Mouse (Mus musculus) intestine, postnatal 0 days (tissue): Measurements from ENCODE around the gene Carmil1. TPM values are rescaled to one million over a fixed set of nuclear protein-coding genes. Genes with fewer than 3 reads are reported as not detected.

Experiments
- ATAC-seq: fragments of 200-750 bp; cut with Nextera tagmentation; 2 replicates; pipeline ENCODE4 v1.8.0; 2017; ENCODE audit warnings: mild to moderate bottlenecking, moderate TSS enrichment, moderate library complexity
- H3K27ac ChIP-seq: fragments of 300-500 bp; sonication (generic); 2 replicates; pipeline ENCODE4 v1.5.1; 2014; ENCODE audit warnings: mild to moderate bottlenecking, low read depth, low read length, moderate library complexity
- H3K27me3 ChIP-seq: fragments of 300-500 bp; sonication (generic); replicated peaks from 2 replicates; pipeline ENCODE4 v1.6.1; 2014; ENCODE audit warnings: low read length, mixed read lengths; ENCODE audit not compliant: control insufficient read depth, insufficient read depth
- H3K36me3 ChIP-seq: fragments of 300-500 bp; sonication (generic); 2 replicates; pipeline ENCODE4 v1.6.1; 2014; ENCODE audit warnings: mild to moderate bottlenecking, moderate library complexity; ENCODE audit not compliant: control insufficient read depth, insufficient read depth
- H3K4me1 ChIP-seq: fragments of 300-500 bp; sonication (generic); replicated peaks from 2 replicates; pipeline ENCODE4 v1.6.1; 2014; ENCODE audit warnings: antibody characterized with exemption, low read length, mixed read lengths; ENCODE audit not compliant: control insufficient read depth, insufficient read depth
- H3K4me2 ChIP-seq: fragments of 300-500 bp; sonication (generic); replicated peaks from 2 replicates; pipeline ENCODE4 v1.6.1; 2014; ENCODE audit warnings: low read depth, mild to moderate bottlenecking, moderate library complexity
- H3K4me3 ChIP-seq: fragments of 300-500 bp; sonication (generic); 2 replicates; pipeline ENCODE4 v1.5.1; 2014; ENCODE audit warnings: low read depth, low read length
- H3K9ac ChIP-seq: fragments of 300-500 bp; sonication (generic); 2 replicates; pipeline ENCODE4 v1.6.1; 2014; ENCODE audit warnings: mild to moderate bottlenecking, low read depth, low read length
- H3K9me3 ChIP-seq: fragments of 300-500 bp; sonication (generic); 2 replicates; pipeline ENCODE4 v1.6.1; 2016; ENCODE audit warnings: mixed run types; ENCODE audit not compliant: control insufficient read depth
- CTCF ChIP-seq: sonication (generic); IDR thresholded peaks from 2 replicates; pipeline ENCODE4 v1.5.1; 2016; ENCODE audit warnings: low read depth, mild to moderate bottlenecking, control low read depth, antibody characterized with exemption, moderate library complexity
- WGBS: fragments of 180-500 bp; shearing (Covaris S2); extraction: QIAGEN DNeasy Blood & Tissue Kit; methylation state at CpG from one replicate; pipeline ENCODE4 v1.1.7; 2014; 5-methylcytosine and 5-hydroxymethylcytosine counted together
- polyA plus RNA-seq: library from polyadenylated mRNA; unstranded; fragments of >200 nt; fragmentation: Nextera tagmentation; extraction: Ambion mirVana; gene quantifications from 2 replicates; pipeline ENCODE4 v1.2.1, GENCODE M21; 2015

Gene Carmil1
- polyA plus RNA-seq, 1 experiment from 2014 or later, result 25.6 TPM

DNA sequence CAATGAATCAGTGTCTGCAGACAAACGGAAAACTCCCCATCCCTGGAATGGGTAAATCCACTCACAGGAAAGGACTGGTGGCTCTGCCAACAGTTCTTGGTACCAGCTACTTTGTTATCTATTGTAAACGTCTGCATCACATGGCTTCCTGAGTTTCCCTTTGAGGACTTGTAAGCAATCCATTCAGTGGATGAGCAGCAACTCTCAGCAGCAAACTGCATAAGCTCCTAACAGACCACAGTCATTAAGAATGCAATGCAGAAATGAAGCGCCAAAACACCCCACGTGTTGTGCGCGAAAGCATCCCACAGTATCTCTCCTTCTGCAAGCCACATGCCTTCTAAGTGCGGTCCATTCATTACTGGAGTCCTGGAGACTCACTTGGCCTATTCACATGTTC lies 128.0 kb downstream of the Carmil1 start:
- Histone ChIP-seq H3K9ac (no peak overlapping the region), H3K36me3 (no peaks in the 10 kb centered on the region; the same call in 1 of the 2 replicates), H3K4me1 (no peaks in the 10 kb centered on the region), H3K4me3 (no peak overlapping the region), H3K27me3 (no peaks in the 10 kb centered on the region), H3K4me2 (no peak overlapping the region), H3K27ac (no peak overlapping the region), H3K9me3 (no peaks in the 10 kb centered on the region)
- ATAC-seq, result no peak
- WGBS, result 75% methylated on average over 7 of the region's 7 CpGs
- TF ChIP-seq CTCF, result no peak

GRCm38 (mm10) chr13:24151335-24151734 lies 129.3 kb downstream of the Carmil1 start:
- no peak for ATAC-seq
- WGBS, result 86% methylated on average over 6 of the region's 6 CpGs
- H3K4me2 ChIP-seq, result no peak overlapping the region
- no peaks in the 10 kb centered on the region for H3K4me1 ChIP-seq
- H3K36me3 ChIP-seq, result no peaks in the 10 kb centered on the region; the same call in 1 of the 2 replicates
- no peaks in the 10 kb centered on the region for H3K27me3 ChIP-seq
- no peak overlapping the region for H3K27ac ChIP-seq
- H3K9me3 ChIP-seq, result no peaks in the 10 kb centered on the region
- no peak for TF ChIP-seq CTCF
- H3K4me3 ChIP-seq, result no peak overlapping the region
- H3K9ac ChIP-seq, result no peak overlapping the region

GRCm38 (mm10) chr13:24148549-24148948 lies 132.0 kb downstream of the Carmil1 start:
- peak; percentile 73; the same call in 1 of the 2 replicates for ATAC-seq
- 41% methylated on average over 1 of the region's 1 CpGs for WGBS

GRCm38 (mm10) chr13:24147006-24147405 lies 133.6 kb downstream of the Carmil1 start:
- no peak overlapping the region for H3K4me3 ChIP-seq
- no peaks in the 10 kb centered on the region; the same call in 1 of the 2 replicates for H3K36me3 ChIP-seq
- no peaks in the 10 kb centered on the region for H3K27me3 ChIP-seq
- H3K9ac ChIP-seq, result no peak overlapping the region
- H3K27ac ChIP-seq, result no peak overlapping the region
- no peaks in the 10 kb centered on the region for H3K9me3 ChIP-seq
- no peak for ATAC-seq
- no peaks in the 10 kb centered on the region for H3K4me1 ChIP-seq
- no peak overlapping the region for H3K4me2 ChIP-seq
- 88% methylated on average over 3 of the region's 3 CpGs for WGBS
- TF ChIP-seq CTCF, result no peak

More at GRCm38 (mm10) chr13:24148549-24148948, 132.0 kb downstream of the Carmil1 start:
- Histone ChIP-seq H3K27me3 (no peaks in the 10 kb centered on the region), H3K9me3 (no peaks in the 10 kb centered on the region), H3K4me1 (no peaks in the 10 kb centered on the region), H3K4me2 (no peak overlapping the region), H3K27ac (no peak overlapping the region), H3K4me3 (no peak overlapping the region), H3K9ac (no peak overlapping the region), H3K36me3 (no peaks in the 10 kb centered on the region)
- TF ChIP-seq CTCF, result no peak

GRCm38 (mm10) chr13:24146541-24146940 lies 134.1 kb downstream of the Carmil1 start:
- WGBS, result 95% methylated on average over 5 of the region's 5 CpGs
- TF ChIP-seq CTCF, result no peak
- Histone ChIP-seq H3K9me3 (no peaks in the 10 kb centered on the region), H3K4me1 (no peaks in the 10 kb centered on the region), H3K27ac (no peak overlapping the region), H3K4me2 (no peak overlapping the region), H3K27me3 (no peaks in the 10 kb centered on the region), H3K36me3 (no peaks in the 10 kb centered on the region; the same call in 1 of the 2 replicates), H3K9ac (no peak overlapping the region), H3K4me3 (no peak overlapping the region)
- ATAC-seq, result no peak

- no peak for TF ChIP-seq CTCF
- Histone ChIP-seq H3K27ac (no peak overlapping the region), H3K9me3 (no peaks in the 10 kb centered on the region), H3K4me1 (no peaks in the 10 kb centered on the region), H3K4me3 (no peak overlapping the region), H3K9ac (no peak overlapping the region), H3K4me2 (no peak overlapping the region), H3K36me3 (no peaks in the 10 kb centered on the region; the same call in 1 of the 2 replicates), H3K27me3 (no peaks in the 10 kb centered on the region)
- WGBS, result 72% methylated on average over 4 of the region's 4 CpGs
- no peak for ATAC-seq
Measured at GRCm38 (mm10) chr13:24144858-24145257, 135.7 kb downstream of the Carmil1 start.

DNA sequence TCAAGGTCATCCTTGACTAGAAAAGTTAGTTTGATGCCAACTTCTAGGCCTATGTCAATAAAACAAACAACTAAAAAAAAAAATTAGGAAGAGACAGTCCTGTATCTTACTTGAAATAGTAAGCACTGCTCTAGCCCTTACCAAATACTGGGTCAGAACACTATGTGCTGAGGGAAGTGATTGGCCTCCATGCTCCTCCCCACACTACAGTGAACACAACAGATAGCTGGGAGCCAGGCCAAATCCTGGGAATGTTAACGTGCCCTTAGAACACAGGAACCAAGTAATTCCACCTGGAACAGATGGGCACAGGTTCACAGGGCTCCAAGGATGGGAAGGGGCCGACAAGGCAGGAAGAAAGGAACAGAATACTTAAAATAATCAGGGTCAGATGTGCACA lies 136.5 kb downstream of the Carmil1 start:
- Histone ChIP-seq H3K27ac (no peak overlapping the region), H3K4me3 (no peak overlapping the region), H3K4me1 (no peaks in the 10 kb centered on the region), H3K9me3 (no peaks in the 10 kb centered on the region), H3K9ac (no peak overlapping the region), H3K27me3 (no peaks in the 10 kb centered on the region), H3K4me2 (no peak overlapping the region), H3K36me3 (no peaks in the 10 kb centered on the region; the same call in 1 of the 2 replicates)
- 65% methylated on average over 2 of the region's 2 CpGs for WGBS
- TF ChIP-seq CTCF, result no peak
- no peak for ATAC-seq
